Mouse (Mus musculus) CD8-positive naive resting alpha-beta T cell, adult 57 days (primary cell): ENCODE results near the gene Saal1. TPM values are rescaled to one million over a fixed set of nuclear protein-coding genes. Genes with fewer than 3 reads are reported as not detected.

Experiments used
- total RNA-seq: library from RNA; stranded (reverse); gene quantifications from one replicate; pipeline ENCODE4 v1.2.4, GENCODE M21; 2023

The Saal1 gene
- 15.2 TPM for total RNA-seq

GRCm38 (mm10) chr7:46710390-46710844 is at the start of gene Saal1:
Gene Saal1, minus strand, starts transcription at chr7:46710680.

GRCm38 (mm10) chr7:46751490-46751889 is 41.0 kb upstream of the Saal1 start, which contains the start of gene Saa2:
Gene Saa2, plus strand, starts transcription at chr7:46751790.

DNA sequence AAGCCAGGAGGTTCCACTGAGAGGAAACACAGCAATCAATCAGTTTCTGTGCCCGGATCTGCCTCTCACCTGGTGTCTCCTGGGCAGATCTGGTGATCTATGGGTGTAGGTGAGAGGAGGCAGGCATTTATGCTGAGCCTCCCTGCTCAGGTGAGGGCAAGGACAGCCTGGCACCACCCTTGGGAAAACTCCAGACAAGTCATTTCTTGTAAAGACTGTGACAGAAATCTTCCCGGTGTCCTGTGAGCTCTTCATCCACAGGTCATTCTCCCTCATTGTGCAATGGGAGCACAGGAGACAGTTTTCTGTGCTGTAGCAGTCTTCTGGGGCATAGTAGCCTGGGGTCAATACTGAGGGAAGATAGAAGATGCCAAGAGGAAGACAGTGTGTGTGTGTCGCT is 32.4 kb upstream of the Saal1 start, which contains the start of gene Saa1:
Saa1 (minus strand) TSS at position 101 of the 400 bp plus-strand sequence.

GRCm38 (mm10) chr7:46732458-46732857 is 22.0 kb upstream of the Saal1 start, which contains the start of gene Saa4:
Gene Saa4, minus strand, starts transcription at chr7:46732603.

DNA sequence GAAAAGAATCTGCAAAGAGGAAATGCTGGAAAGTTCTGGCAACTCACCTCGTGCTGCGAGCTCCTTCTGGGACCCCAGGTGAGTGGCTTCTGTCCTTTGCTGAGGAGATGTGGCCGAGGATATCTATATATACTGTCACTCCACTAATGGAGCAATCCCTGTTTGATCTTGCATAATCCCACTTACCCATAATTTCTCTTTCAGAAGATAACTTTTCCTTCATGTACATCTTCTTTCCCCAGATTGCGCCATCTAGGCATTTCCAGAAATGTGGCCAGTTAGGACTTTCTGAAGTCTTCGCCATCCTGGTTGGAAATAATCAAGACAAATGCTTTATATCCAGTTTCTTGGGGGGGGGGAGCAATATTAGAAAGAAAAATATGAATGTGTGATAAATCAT is 5.1 kb upstream of the Saal1 start, which contains the start of gene Saa3:
Saa3 (minus strand) TSS at position 101 of the 400 bp plus-strand sequence.

DNA sequence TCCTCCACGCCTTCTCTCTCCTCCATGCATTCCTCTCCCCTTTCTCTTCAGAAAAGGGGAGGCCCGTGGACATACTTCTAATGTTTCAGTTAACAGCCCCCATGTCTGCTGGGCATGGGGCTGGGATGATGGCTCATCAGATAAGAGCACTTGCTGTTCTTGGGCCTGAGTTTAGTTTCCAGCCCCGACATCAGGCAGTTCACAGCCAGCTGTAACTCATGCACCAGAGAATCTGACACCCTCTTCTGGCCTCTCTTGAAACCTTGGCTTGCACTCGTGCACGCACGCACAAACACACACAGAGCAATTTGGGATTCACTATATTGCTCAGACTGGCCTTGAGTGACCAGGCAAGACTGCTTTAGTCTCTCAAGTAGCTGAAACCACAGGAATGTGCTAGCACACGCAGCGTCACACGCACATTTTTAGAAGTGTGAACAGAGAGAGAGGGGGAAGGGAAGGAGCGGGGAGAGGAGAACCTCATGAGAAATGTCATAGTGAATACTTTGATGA is 38.3 kb downstream of the Saal1 start, which contains the start of gene Tph1:
Tph1 (minus strand) TSS at position 378 of the 513 bp plus-strand sequence.

GRCm38 (mm10) chr7:46639692-46640031 is 70.8 kb downstream of the Saal1 start, which contains the start of gene Sergef:
Gene Sergef, minus strand, starts transcription at chr7:46639807.

Other genes starting within 250 kb of the Saal1 start
- gene Sergef, start 70.9 kb downstream of the Saal1 start, total RNA-seq, result 17.8 TPM
- not detected for gene Tph1, start 38.1 kb downstream of the Saal1 start, total RNA-seq
- gene Saa3, start 5.0 kb upstream of the Saal1 start, total RNA-seq, result not detected
- not detected for gene Saa4, start 21.9 kb upstream of the Saal1 start, total RNA-seq
- gene Saa1, start 32.3 kb upstream of the Saal1 start, total RNA-seq, result not detected
- not detected for gene Saa2, start 41.1 kb upstream of the Saal1 start, total RNA-seq
- 40.6 TPM for gene Hps5, start 85.4 kb upstream of the Saal1 start, total RNA-seq
- gene Gtf2h1, start 85.4 kb upstream of the Saal1 start, total RNA-seq, result 52.7 TPM
- 212 TPM for gene Ldha, start 130.8 kb upstream of the Saal1 start, total RNA-seq
- not detected for gene Ldhc, start 150.5 kb upstream of the Saal1 start, total RNA-seq
- 54.3 TPM for gene Tsg101, start 209.3 kb upstream of the Saal1 start, total RNA-seq
- 4.4 TPM for gene Uevld, start 247.8 kb upstream of the Saal1 start, total RNA-seq